Mouse (Mus musculus): ENCODE data around the gene Eif3d.
A peak's percentile ranks its signal among the peaks of the same experiment; 100 is the strongest.

The Eif3d gene

GRCm38 (mm10) chr15:77952921-77953320 is 17.7 kb downstream of the Eif3d start:
- peak; percentile 87 for DNase-seq

- no peak for DNase-seq
Observed at GRCm38 (mm10) chr15:77949061-77949460, 21.6 kb downstream of the Eif3d start.

- DNase-seq = no peak
Observed at GRCm38 (mm10) chr15:77945711-77946110, 24.9 kb downstream of the Eif3d start.

DNA sequence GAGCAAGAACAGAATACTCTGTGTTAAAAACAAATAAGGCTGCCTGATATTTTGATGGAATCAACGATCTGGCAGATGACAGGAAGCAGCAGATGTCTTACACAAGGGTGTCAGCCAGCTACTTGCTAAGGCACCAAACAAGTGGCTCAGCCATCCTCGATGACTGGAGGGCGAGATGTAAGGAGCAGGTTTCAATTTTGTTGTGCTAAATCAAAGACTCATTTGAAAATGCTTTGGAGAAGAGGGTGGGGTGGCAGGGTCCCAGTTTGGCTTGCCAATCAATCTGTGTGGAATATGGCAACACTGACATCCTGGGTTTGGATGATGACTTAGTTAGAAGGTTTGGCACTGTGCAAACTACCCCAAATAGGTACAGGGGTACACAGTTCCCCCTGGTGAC is 29.1 kb downstream of the Eif3d start:
- no peak for DNase-seq

DNA sequence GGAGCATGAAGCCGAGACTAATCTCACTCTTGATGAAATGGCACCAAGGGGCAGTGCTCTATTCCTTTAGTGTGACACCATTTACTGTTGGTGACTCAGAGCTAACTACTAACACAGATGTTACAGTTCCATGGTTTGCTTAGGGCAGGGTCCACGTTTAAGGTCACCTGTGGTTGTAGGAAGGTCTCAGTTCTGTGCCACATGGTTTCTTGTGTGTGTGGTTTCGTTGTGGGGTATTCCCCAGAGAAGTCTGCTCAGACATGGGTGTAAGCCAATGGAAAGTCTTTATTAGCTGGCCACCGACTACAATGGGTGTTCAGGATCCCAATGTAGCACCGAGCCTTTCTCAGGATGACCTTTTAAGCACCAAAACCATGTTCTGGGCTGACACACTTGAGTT is 32.1 kb downstream of the Eif3d start:
- DNase-seq = no peak

- peak; percentile 73 for DNase-seq
Observed at GRCm38 (mm10) chr15:77935673-77936375, 34.8 kb downstream of the Eif3d start.

DNA sequence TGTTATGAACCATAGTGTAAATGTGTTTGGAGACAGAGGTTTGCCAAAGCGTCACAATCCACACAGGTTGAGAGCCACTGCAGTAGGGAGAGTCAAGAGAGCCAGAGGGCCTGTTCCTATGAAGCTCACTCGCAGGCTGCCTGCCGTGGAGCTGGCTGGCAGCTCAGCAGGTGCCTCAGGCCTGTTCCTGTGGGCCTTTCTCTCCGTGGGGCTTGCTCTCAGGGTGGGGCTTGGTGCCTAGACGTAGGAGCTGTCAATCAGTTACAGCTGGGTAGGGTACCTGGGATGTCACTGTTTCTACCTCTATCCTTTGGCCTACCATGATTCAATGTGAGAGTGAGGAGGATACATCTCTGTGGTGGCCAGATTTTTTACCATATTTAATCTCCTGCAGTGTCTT is 35.6 kb downstream of the Eif3d start:
- DNase-seq = peak; percentile 55

DNA sequence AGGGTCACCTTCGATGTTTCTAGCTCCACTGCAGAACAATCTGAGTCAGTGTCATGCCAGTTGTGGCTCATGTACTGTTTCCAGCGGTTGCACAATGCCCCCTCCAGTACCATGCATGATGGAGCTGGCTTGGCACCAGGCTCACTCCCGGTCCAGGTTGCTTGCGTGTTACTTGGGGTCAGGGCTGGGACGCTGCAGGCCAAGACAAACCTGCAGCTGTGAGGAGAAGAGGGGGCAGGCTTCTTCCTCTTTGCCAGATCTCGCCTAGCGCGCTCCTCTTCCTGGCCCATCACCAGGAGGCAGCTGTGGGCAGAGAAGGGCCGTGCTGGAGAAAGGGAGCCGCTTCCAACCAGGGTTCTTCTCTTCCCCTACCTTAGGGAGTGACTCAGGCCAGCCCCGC is 36.3 kb downstream of the Eif3d start:
- peak; percentile 66 for DNase-seq

DNA sequence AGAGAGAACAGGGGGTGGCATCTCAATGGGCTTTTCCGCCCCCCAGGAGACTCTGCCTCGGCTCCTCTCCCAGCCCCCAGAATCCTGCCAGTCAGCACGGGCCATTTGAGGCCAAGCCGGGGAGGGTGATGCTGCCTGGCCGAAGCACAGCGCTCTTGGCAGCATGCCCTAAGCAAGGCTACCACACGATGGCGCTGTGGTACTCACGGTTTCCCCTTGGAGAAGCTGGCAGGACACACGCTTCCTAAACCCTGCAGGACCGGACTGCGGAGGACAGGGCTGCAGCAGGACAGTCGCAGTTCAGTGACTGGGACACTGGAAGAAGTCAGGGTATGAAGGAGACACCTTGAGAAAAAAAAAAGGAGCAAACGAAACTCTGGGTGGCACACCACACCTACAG is 36.8 kb downstream of the Eif3d start:
- DNase-seq = peak; percentile 100

GRCm38 (mm10) chr15:77933222-77933621 is 37.4 kb downstream of the Eif3d start:
- peak; percentile 70 for DNase-seq

- DNase-seq = no peak
Observed at GRCm38 (mm10) chr15:77931689-77932016, 39.0 kb downstream of the Eif3d start.

DNA sequence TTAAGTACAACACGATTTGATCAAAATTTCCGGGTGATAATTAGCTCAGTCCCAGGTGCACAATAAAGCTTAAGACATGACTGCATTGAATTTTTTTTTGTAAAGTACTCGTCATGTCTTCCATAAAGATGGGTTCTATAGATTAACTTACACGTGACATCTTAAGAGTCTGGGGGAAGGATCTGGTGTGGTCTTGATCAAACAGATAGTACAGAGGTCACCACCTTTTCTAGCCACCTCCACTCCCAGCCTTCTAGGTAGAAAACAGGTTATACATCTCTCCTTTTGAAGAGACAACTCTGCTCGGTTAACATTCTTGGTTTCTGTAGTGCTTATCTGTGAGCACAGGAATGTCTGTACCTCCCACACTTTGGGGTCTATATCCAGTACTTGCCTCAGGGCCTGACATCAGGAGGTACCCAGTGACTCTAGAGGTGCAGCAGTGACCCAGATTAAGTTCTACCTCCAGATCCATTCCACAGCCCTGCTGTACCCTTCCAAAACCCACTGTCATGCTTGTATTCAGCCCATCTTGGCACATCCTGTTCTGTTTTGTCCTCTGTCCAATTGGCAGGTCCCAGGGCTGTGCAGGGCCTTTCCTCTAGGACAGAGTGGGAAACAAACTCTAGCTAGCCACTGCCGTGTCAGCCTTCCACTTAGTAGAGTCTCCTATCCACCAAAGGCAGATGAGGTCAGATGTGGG is 39.5 kb downstream of the Eif3d start:
- no peak for DNase-seq

GRCm38 (mm10) chr15:77929804-77930203 is 40.8 kb downstream of the Eif3d start:
- no peak for DNase-seq

GRCm38 (mm10) chr15:77928673-77929331 is 41.8 kb downstream of the Eif3d start, which contains the start of gene Txn2:
Gene Txn2 (minus strand): TSS chr15:77929006.
- DNase-seq = peak; percentile 99

- peak; percentile 61 for DNase-seq
Observed at GRCm38 (mm10) chr15:77928091-77928490, 42.5 kb downstream of the Eif3d start.

- no peak for DNase-seq
Observed at GRCm38 (mm10) chr15:77926921-77927320, 43.7 kb downstream of the Eif3d start.

DNA sequence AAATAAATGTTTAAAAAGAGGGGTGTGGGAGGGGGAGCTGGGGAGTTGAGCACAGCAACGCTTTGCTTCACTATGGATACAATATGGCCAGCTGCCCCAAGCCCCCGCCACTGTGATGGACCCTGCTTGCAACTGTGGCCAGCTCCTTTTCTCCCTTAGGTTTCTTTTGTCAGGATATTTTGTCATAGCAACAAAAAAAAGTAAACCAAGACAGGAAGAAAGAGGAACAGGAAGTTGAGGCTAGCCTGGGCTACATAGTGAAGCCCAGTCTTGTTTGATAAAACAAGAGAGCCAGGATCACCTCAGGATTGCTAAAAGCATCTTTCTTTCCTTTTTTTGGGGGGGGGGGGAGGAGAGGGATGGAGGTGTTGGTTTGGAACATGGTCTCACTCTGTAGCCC is 45.4 kb downstream of the Eif3d start:
- DNase-seq = no peak

DNA sequence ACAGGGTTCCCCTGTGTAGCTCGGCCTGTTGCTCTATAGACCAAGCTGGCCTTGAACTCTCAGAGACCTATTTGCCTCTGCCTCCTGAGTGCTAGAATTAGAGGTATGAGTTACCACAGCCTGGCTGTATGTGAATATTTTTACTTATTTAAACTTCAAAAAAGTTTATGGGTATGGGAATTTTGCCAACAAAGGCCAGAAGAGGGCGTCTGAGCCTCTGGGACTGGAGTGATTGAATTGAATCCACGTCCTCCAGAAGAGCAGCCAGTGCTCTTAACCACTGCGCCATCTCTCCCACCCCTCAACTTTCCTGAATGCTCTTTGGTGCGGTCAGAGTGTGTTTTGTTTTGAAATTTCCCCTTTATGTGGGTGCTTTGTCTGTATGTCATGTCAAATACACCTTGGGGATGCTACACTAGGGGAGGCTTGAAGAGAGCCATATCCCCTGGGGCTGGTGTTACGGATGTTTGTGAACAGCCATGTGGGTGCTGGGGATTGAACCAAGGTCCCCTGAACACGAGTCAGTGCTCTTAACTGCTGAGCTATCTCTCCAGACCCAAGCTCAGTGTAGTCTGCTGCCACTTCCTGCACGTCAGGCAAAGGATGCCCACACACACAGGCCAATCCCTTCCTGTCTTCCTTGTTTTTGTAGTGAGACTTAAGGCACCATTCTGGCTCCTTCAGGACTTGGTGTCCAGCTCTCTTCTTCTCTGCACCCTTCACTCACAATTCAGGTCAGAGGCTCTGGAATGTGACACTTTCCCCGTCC is 47.2 kb downstream of the Eif3d start:
- no peak for DNase-seq

GRCm38 (mm10) chr15:77922710-77923109 is 47.9 kb downstream of the Eif3d start:
- no peak for DNase-seq

DNA sequence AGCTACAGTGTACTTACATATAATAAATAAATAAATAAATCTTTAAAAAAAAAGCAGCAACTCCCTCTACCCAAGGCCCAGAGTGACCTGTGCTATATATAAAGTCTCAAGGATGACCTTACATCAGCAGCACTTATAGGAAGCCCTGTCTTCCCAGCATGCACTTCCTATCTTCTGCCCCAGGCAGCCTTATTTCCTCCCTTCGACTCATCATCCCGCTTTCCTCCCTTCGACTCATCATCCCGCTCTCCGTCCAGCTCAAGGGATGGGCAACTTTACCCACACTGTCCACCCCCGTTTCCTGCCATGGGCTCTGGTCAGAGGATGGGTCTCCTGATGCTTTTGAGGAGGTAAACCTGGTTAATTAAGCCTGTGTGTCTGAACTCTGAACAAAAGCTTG is 49.0 kb downstream of the Eif3d start:
- DNase-seq = no peak

- DNase-seq = no peak
Observed at GRCm38 (mm10) chr15:77920511-77921462, 49.8 kb downstream of the Eif3d start.

DNA sequence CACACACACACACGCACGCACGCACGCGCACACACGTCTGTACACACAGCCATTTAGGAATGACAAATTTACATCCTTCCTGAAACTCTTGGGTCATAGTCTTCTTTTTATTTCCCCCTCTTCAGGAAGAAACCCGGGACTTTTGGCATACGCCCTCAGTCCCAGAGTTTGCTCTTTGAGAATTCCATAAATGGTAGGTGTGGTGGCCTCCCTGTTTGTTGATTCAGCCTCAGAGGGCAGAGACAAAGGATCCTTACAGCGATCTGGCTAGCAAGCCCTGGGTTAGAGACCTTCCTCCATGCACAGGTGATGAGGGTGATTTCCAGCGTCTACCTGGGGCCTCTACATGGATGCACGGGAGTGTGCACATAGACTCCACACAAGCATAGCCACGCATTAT is 51.2 kb downstream of the Eif3d start:
- no peak for DNase-seq
